Mouse (Mus musculus) G1E (cell line): ENCODE measurements around the gene Tmc4.

ENCODE experiments used
- CTCF ChIP-seq: IDR thresholded peaks from 2 replicates; pipeline ENCODE4 v1.5.1; 2012; ENCODE audit warnings: low read depth, low read length, inconsistent platforms, mixed read lengths
- GATA1 ChIP-seq: IDR thresholded peaks from 2 replicates; pipeline ENCODE4 v1.6.1; 2012; ENCODE audit warnings: borderline replicate concordance, low read length, inconsistent platforms, mixed read lengths
- TAL1 ChIP-seq: conservative IDR thresholded peaks from 2 replicates; pipeline ENCODE4 v1.6.1; 2012; ENCODE audit warnings: low read depth, low read length, inconsistent platforms, mixed read lengths

DNA sequence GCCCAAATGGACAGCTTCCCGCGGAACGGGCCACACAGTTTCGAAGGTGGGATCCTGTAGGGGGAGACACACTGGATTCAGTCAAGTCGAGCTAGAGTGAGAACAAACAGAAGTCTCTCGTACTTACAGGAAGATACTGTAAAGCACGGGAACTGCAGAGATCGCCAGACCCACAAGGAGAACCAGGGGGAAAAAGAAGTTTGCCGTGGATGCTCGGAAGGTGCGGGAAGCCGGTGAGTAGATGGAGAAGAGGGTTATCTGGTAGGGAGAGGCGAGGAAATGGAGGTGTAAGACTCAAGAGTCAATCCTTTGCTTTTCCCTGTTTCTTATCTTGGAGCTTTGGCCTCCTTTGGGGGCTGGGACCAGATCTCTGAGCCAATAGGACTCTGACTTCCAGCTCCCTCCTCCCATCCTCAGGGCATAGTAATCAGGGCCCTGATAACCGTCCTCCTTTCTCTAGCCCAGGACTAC lies 10.4 kb downstream of the Tmc4 start:
- TF ChIP-seq CTCF, result no peak
- no peak for TF ChIP-seq GATA1
- TF ChIP-seq TAL1, result no peak
